Mouse (Mus musculus) megakaryocyte, embryonic 14.5 days (primary cell): ENCODE measurements at regions not wholly inside any gene's neighbourhood (a gene's known extent, or its start where the extent isn't known, plus 50 kb on each side); places are given as distances from the start of the nearest gene placed in this dataset.

Experiments used
- H3K27me3 ChIP-seq: replicated peaks from 2 replicates; pipeline ENCODE3; 2012; ENCODE audit warnings: inconsistent platforms
- H3K36me3 ChIP-seq: replicated peaks from 2 replicates; pipeline ENCODE3; 2012; ENCODE audit warnings: low read length, inconsistent platforms, mixed read lengths
- H3K4me1 ChIP-seq: 2 replicates; pipeline ENCODE4 v1.6.1; 2012; ENCODE audit warnings: inconsistent platforms
- H3K4me3 ChIP-seq: replicated peaks from 2 replicates; pipeline ENCODE3; 2012; ENCODE audit warnings: moderate library complexity, mild to moderate bottlenecking, inconsistent platforms
- H3K9me3 ChIP-seq: 2 replicates; pipeline ENCODE4 v1.6.1; 2012; ENCODE audit warnings: inconsistent platforms
- FLI1 ChIP-seq: IDR thresholded peaks from 2 replicates; pipeline ENCODE4 v1.6.1; 2012; ENCODE audit warnings: low read length, inconsistent platforms, mixed read lengths
- GATA1 ChIP-seq: IDR thresholded peaks from 3 replicates; pipeline ENCODE4 v1.6.1; 2012; ENCODE audit warnings: mixed read lengths, low read length, inconsistent platforms, borderline replicate concordance

- H3K36me3 ChIP-seq: no peaks in the 10 kb centered on the region
- no peaks in the 10 kb centered on the region for H3K4me1 ChIP-seq
- TF ChIP-seq FLI1: no peak
- no peak for TF ChIP-seq GATA1
- no peak overlapping the region for H3K4me3 ChIP-seq
- H3K9me3 ChIP-seq: no peaks in the 10 kb centered on the region
- no peaks in the 10 kb centered on the region for H3K27me3 ChIP-seq
Measured at GRCm38 (mm10) chr13:119256350-119256749, 172.1 kb upstream of the Paip1 start.

- Histone ChIP-seq H3K9me3 (no peaks in the 10 kb centered on the region), H3K4me3 (no peak overlapping the region), H3K27me3 (no peaks in the 10 kb centered on the region), H3K36me3 (no peaks in the 10 kb centered on the region), H3K4me1 (no peaks in the 10 kb centered on the region)
- no peak for TF ChIP-seq FLI1
- TF ChIP-seq GATA1: no peak
Measured at GRCm38 (mm10) chr13:119258515-119258914, 169.9 kb upstream of the Paip1 start.

GRCm38 (mm10) chr13:119263561-119263960 lies 164.8 kb upstream of the Paip1 start:
- H3K36me3 ChIP-seq: no peaks in the 10 kb centered on the region
- H3K9me3 ChIP-seq: no peaks in the 10 kb centered on the region
- no peak overlapping the region for H3K4me3 ChIP-seq
- no peak for TF ChIP-seq GATA1
- TF ChIP-seq FLI1: no peak
- no peaks in the 10 kb centered on the region for H3K4me1 ChIP-seq
- no peaks in the 10 kb centered on the region for H3K27me3 ChIP-seq

GRCm38 (mm10) chr13:119267608-119268300 lies 160.6 kb upstream of the Paip1 start:
- H3K36me3 ChIP-seq: no peaks in the 10 kb centered on the region
- no peaks in the 10 kb centered on the region for H3K27me3 ChIP-seq
- no peak overlapping the region for H3K4me3 ChIP-seq
- no peaks in the 10 kb centered on the region for H3K9me3 ChIP-seq
- no peaks in the 10 kb centered on the region for H3K4me1 ChIP-seq
- TF ChIP-seq GATA1 (no peak), FLI1 (no peak)

GRCm38 (mm10) chr13:119268301-119268675 lies 160.1 kb upstream of the Paip1 start:
- Histone ChIP-seq H3K9me3 (no peaks in the 10 kb centered on the region), H3K27me3 (no peaks in the 10 kb centered on the region), H3K4me1 (no peaks in the 10 kb centered on the region), H3K36me3 (no peaks in the 10 kb centered on the region), H3K4me3 (no peak overlapping the region)
- TF ChIP-seq GATA1: no peak
- no peak for TF ChIP-seq FLI1

GRCm38 (mm10) chr13:119275500-119275899 lies 152.9 kb upstream of the Paip1 start:
- no peaks in the 10 kb centered on the region for H3K27me3 ChIP-seq
- TF ChIP-seq FLI1: no peak
- TF ChIP-seq GATA1: no peak
- H3K36me3 ChIP-seq: no peaks in the 10 kb centered on the region
- no peak overlapping the region for H3K4me3 ChIP-seq
- no peaks in the 10 kb centered on the region for H3K9me3 ChIP-seq
- H3K4me1 ChIP-seq: no peaks in the 10 kb centered on the region

- no peaks in the 10 kb centered on the region for H3K9me3 ChIP-seq
- no peaks in the 10 kb centered on the region for H3K4me1 ChIP-seq
- H3K36me3 ChIP-seq: no peaks in the 10 kb centered on the region
- no peaks in the 10 kb centered on the region for H3K27me3 ChIP-seq
- TF ChIP-seq GATA1: no peak
- no peak overlapping the region for H3K4me3 ChIP-seq
Measured at GRCm38 (mm10) chr13:119277308-119277948, 151.0 kb upstream of the Paip1 start.

GRCm38 (mm10) chr13:119279449-119279848 lies 149.0 kb upstream of the Paip1 start:
- Histone ChIP-seq H3K9me3 (no peaks in the 10 kb centered on the region), H3K27me3 (no peaks in the 10 kb centered on the region), H3K4me1 (no peaks in the 10 kb centered on the region), H3K36me3 (no peaks in the 10 kb centered on the region), H3K4me3 (no peak overlapping the region)
- TF ChIP-seq FLI1: no peak
- TF ChIP-seq GATA1: no peak

- TF ChIP-seq GATA1 (no peak), FLI1 (no peak)
- H3K27me3 ChIP-seq: no peaks in the 10 kb centered on the region
- H3K36me3 ChIP-seq: no peaks in the 10 kb centered on the region
- H3K9me3 ChIP-seq: no peaks in the 10 kb centered on the region
- H3K4me3 ChIP-seq: no peak overlapping the region
- H3K4me1 ChIP-seq: no peaks in the 10 kb centered on the region
Measured at GRCm38 (mm10) chr13:119280622-119281021, 147.8 kb upstream of the Paip1 start.

GRCm38 (mm10) chr13:119283448-119283847 lies 145.0 kb upstream of the Paip1 start:
- Histone ChIP-seq H3K4me1 (no peaks in the 10 kb centered on the region), H3K4me3 (no peak overlapping the region), H3K9me3 (no peaks in the 10 kb centered on the region), H3K27me3 (no peaks in the 10 kb centered on the region), H3K36me3 (no peaks in the 10 kb centered on the region)
- TF ChIP-seq GATA1: no peak
- no peak for TF ChIP-seq FLI1

- Histone ChIP-seq H3K4me3 (no peak overlapping the region), H3K4me1 (no peaks in the 10 kb centered on the region), H3K27me3 (no peaks in the 10 kb centered on the region), H3K36me3 (no peaks in the 10 kb centered on the region), H3K9me3 (no peaks in the 10 kb centered on the region)
- TF ChIP-seq FLI1 (no peak), GATA1 (no peak)
Measured at GRCm38 (mm10) chr13:119309238-119309637, 119.2 kb upstream of the Paip1 start.
